Mouse (Mus musculus) embryo, embryonic 10 days (tissue): ENCODE measurements around the gene Fut8.
"Not testable (repeated sequence)": the region's sequence is repeated elsewhere in the genome, so short reads cannot be mapped to it uniquely, and the experiment has no call there.

Experiments used
- DNase-seq: peaks from one replicate; pipeline ENCODE4 v3.0.0-alpha.2; 2015; ENCODE audit warnings: low spot score

The Fut8 gene

GRCm38 (mm10) chr12:77222272-77222874 is 15.6 kb upstream of the Fut8 start:
- no peak for DNase-seq

GRCm38 (mm10) chr12:77223595-77223994 is 14.3 kb upstream of the Fut8 start:
- DNase-seq = no peak

GRCm38 (mm10) chr12:77224121-77224520 is 13.8 kb upstream of the Fut8 start:
- DNase-seq = no peak

DNA sequence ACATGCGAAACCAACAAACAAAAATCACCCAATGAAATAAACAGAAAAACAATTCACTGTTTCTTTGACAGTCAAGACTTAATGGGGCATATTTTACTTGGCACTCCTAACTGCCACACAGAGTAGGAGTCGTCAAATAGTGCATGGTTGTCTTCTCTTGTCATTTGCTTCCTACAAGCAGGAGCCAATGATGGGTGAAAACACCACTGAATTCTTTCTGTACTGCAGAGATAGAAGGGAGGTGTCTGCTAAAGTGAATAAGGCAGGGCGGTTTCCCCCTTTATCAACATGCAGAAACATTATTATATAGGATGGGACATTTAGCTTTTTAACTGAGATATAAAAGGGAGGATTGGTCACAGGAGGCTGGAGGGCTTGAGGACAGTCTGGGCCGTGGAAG is 13.0 kb upstream of the Fut8 start:
- no peak for DNase-seq

GRCm38 (mm10) chr12:77225727-77226126 is 12.2 kb upstream of the Fut8 start:
- no peak for DNase-seq

DNA sequence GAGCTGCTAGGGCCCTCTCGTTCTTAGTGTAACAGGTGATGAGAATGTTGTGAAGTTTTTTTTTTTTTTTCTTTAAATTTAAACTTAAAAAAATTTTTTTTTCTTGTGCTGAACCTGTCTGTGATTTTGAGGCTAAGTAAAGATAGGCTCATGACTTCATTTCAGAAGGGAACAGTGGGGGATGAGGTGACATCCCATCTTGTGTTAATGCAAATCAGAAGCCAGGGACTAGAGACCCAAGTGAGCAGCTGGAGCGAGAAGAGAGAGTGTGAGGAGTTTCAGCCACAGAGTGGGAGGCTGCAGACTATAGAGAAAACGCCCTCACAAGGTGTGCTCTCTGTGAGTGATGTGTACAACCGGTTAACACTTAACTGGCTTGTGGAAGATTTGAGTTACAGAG is 2.0 kb upstream of the Fut8 start:
- DNase-seq = no peak

DNA sequence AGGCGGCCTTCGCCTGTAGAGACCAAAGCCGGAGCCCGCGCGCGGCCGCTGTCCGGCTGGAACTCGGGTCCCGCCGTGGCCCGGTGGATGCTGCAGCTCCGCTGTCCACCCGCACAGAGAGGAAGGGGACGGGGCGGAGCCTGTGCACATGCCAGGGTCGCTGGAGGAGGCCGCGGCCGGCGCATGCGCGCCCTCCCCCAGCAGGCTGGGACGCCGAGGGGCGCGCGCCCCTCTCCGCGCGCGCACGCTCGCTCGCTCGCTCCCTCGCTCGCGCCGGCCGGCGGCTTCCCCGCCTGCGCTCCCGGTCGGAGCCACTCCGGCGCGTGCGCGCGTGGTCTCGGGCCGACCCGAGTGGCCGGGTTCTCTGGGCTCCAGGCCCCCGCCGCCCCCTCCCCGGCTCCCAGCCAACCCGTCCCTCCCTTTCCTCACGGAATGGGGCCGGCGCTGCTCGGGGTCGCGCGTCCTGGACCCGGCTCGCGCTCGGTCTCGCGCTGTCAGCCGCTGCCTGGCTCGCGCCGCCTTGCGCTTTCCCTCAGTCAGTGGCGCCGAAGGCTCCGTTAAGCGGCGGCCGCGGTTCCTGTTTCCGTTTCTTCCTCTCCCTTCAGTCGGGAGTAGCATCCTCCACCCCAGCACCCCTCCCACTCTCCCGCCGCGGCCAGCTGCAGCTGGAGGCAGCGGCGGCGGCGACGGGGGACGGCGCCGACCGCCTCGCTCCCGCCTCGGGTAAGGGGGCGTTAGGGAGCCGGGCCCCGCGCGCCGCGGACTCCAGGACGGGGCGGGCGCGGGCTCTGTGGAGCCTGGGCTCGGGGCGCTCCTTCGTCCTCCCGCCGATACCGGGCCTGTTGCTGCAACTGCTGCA is 835 bp downstream of the Fut8 start:
- DNase-seq = peak; percentile 91

GRCm38 (mm10) chr12:77239390-77240061 is 1.6 kb downstream of the Fut8 start:
- DNase-seq = peak; percentile 40

DNA sequence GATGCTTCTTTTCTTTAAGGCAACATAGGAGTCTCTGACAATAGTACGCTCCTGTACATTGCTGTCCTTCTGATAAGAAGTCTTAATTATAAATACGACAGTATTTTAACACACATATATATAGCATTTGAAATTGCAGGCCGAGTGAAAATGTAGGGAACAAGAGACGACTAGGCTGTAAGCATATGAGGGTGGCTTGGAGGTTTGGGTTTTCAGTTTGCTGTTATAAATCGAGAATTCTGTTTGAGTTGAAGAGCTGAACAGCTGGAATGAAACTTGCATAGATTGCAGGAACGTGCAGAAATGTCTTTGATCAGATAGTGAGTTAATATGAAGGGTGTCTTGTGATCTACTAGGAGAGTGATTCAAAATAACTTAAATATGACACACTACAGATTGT is 2.4 kb downstream of the Fut8 start:
- DNase-seq = no peak

GRCm38 (mm10) chr12:77240839-77241238 is 2.9 kb downstream of the Fut8 start:
- DNase-seq = peak; percentile 25

GRCm38 (mm10) chr12:77262650-77263049 is 24.7 kb downstream of the Fut8 start:
- no peak for DNase-seq

DNA sequence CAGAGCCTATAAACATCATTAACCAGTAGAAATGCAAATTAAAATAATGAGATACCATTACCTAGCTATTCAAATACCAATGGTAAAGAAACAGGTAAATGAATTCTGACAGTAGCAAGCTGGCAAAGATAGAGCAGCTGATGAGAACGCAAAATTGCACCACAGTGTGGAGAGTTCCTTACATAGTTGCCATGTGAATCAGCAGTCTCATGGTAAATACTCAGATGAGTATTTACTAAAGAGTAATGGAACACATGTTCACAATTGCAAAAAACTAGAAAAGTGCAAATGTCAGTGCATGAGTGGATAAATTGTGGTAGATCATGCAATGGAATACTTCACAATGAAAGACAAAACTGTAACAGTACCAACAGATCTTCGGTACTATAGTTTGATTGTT is 25.9 kb downstream of the Fut8 start:
- no peak for DNase-seq

GRCm38 (mm10) chr12:77270694-77271093 is 32.8 kb downstream of the Fut8 start:
- DNase-seq = no peak

DNA sequence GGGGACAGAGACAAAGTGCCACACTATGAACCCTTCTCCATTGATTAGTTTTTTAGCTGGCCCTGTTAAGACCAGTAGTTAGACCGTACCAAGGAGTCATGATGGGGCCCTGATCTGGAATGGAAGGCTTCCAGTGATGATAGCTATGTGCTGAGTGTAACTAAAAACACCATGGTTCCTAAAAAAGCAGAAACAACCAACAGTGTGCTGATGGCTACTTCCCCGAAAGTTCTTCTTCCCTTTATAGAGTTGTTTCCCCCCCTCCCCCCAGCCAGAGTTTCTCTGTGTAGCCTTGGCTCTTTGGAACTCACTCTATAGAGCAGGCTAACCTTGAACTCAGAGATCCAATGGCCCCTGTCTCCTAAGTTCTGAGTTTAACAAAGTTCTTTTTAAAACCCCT is 50.6 kb downstream of the Fut8 start:
- DNase-seq = no peak

DNA sequence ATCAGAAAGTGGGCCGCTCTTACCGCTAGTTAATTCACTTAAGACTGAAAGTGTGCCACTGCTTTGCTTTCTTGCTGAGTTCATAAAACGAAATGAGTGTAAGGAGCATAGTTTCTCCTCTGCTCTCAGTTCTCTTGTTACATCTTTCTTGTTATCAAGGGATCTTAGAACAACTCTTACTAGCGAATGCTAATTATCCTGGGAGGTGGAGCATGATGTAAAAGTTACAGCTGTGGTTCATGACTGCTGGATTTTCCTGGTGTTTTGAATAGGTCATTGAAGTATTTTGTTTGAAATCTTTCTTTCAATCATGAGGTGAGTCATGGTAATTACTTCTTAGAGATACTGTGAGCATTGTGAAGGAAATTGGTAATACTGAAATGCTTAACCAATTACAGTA is 53.1 kb downstream of the Fut8 start:
- DNase-seq = no peak

- not testable (repeated sequence) for DNase-seq
Observed at GRCm38 (mm10) chr12:77291864-77292263, 53.9 kb downstream of the Fut8 start.

DNA sequence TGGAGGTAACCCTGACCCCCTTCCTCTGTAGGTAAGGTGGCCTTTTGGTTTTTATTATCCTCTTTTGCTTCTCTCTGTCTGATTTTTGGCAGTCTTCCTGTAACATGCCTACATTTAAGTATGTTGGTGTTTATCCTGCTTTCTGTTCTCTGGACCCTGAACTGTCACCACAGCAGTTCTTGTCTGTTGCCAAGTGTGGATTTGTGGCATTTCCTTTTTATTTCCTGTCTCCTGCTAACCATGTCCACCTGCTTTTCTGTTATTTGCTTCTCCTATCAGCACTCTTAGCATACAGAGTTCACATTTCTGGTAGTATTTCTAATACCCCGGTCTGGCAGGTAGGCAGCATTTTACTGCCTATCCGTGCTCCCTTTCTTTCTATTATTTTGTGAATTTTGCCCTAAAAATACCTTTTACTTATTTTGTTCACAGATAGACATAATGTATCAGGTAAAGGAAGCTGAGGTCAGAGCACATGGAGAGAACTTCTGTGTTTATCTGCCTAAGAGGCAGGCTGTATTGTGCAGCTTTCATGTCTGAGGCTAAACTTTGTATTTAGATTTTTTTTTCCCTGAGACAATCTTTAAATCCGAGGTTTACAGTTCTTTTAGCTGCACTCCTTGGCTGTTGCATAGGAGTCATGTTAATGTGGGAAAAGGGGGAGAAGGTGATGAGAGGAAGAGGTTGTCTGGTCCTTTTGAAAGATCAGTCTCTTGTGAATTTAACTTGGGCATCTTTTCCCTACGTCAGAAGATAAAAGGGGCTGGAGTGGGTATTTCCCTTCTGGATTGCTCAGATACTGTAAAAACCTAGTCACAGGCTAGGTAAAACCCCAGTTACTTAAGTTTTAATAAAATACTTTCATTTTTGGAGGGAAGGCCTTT is 54.7 kb downstream of the Fut8 start:
- no peak for DNase-seq

- DNase-seq = no peak
Observed at GRCm38 (mm10) chr12:77296119-77296518, 58.2 kb downstream of the Fut8 start.

DNA sequence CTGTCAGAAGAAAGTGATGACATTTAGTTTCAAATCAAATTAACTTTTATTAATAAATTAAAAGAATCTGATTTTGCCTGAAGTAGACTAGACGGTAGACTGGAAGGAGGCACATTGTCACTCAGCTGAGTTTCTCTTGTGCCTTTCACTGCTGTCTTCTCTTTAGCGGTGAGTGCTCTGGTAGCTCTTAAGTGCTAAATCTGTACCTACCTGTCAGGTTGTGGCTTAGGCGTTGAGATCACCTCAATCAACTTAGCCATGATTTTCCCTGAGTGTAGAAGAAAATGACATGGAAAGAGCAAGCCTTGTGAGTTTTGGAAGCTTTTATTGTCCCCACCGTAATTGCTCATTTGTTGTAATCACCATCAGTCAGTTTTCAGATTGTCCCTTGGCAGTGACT is 59.2 kb downstream of the Fut8 start:
- no peak for DNase-seq

- no peak for DNase-seq
Observed at GRCm38 (mm10) chr12:77297858-77298257, 59.9 kb downstream of the Fut8 start.

DNA sequence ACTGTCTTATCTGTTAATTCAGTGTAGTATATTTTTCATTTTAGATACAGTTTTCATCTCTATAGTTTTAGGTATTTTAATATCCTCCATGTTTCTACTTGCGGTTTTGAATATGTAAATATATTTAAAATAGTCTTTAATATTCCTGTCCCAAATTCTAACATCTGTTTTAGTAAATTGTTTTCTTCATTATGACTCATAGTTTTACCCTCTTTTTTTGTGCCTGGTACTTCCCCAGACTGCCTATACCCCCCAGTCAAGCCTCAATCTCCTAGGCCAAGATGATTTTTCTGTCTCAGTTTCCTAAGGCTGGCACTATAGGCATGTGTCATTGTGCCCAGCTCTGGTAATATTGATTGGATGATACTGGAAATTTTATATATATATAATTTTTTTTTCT is 64.1 kb downstream of the Fut8 start:
- no peak for DNase-seq

DNA sequence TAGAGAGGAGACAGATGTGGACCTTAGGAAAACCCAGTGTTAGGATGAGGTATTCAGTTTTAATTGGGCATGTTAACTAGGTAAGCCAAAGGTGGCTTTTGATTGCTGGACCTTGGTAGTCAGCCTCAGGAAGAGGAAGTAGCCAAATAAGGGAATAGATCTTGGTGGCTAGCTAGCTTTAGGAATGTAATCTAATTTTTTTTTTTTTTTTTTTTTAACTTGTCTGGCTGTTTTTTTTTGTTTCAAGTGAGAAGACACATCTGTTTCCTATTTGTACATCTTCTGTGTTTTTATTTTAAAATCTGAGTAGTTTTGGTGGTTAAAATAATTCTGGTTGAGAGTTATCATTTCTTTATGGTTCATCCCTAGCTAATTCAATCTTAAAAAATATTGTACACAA is 65.4 kb downstream of the Fut8 start:
- no peak for DNase-seq
